Mouse (Mus musculus) T-cell, adult 2 months (primary cell): Measurements from ENCODE around the gene Chsy1.

Source experiments
- DNase-seq: peaks from one replicate; pipeline ENCODE4 v3.0.0; 2022; ENCODE audit warnings: low spot score

Gene Chsy1

GRCm38 (mm10) chr7:66214477-66214876, 105.2 kb downstream of the Chsy1 start:
- DNase-seq: no peak

GRCm38 (mm10) chr7:66215911-66216310, 106.6 kb downstream of the Chsy1 start:
- DNase-seq: no peak

- no peak for DNase-seq
Observed at GRCm38 (mm10) chr7:66217011-66217410, 107.7 kb downstream of the Chsy1 start.

- DNase-seq: no peak
Observed at GRCm38 (mm10) chr7:66217531-66218094, 108.3 kb downstream of the Chsy1 start.

- no peak for DNase-seq
Observed at GRCm38 (mm10) chr7:66218193-66219014, 109.1 kb downstream of the Chsy1 start.

GRCm38 (mm10) chr7:66219028-66219793, 109.9 kb downstream of the Chsy1 start:
- DNase-seq: no peak

- no peak for DNase-seq
Observed at GRCm38 (mm10) chr7:66219794-66220227, 110.5 kb downstream of the Chsy1 start.

GRCm38 (mm10) chr7:66222621-66223091, 113.3 kb downstream of the Chsy1 start:
- no peak for DNase-seq
